Mouse (Mus musculus) right cerebral cortex, postnatal 36 days (tissue): ENCODE measurements around the gene Acsf3.

ENCODE experiments used
- DNase-seq, 2 experiments: peaks; one replicate each; pipeline ENCODE4 v3.0.0; 2022; ENCODE audit warnings: low spot score in 2 of 2, mixed read lengths in 1 of 2

Acsf3 gene

DNA sequence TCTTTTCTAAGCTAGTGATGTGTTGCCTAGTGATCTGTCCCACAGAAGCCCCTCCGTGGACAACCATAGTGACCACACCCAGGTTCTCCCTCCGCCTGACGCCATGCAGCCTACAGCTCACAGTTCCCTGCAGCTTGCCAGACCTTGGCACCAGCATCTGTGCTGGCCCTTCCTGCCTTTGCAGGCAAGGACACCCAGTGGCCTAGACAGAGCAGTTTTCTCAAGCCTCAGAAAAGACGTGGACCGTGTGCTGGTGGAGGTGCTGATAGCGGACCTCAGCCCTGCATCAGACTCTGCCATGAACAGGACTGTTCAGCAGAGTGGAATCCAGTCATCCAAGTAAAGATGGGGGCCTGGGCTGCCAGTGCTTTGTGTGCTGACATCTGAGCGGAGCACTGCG lies 35.1 kb downstream of the Acsf3 start:
- no peak for DNase-seq

- no peak for DNase-seq
Measured at GRCm38 (mm10) chr8:122811870-122812494, 36.7 kb downstream of the Acsf3 start.

GRCm38 (mm10) chr8:122812610-122813250 lies 37.4 kb downstream of the Acsf3 start:
- no peak for DNase-seq

DNA sequence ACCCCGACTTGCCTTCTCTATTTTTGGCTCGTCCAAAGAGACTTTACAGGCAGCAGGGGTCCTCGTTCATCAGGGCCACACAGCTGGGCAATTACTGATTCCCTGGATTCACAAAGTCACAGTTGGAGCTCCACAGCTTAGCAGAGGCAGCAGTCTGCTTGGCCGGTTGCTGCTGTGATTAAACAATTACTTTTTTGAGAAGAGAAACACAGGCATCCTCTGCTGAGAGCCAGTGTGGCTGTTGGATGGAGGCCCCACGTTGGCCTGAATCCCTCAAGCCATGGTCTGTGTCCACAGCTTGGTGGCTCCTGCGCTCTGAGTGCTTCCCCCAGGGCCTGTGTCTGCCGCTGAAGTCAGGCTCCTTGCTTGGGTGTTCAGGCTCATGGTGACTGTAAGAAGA lies 39.3 kb downstream of the Acsf3 start:
- DNase-seq, result no peak

- no peak for DNase-seq
Measured at GRCm38 (mm10) chr8:122816965-122817364, 41.7 kb downstream of the Acsf3 start.

DNA sequence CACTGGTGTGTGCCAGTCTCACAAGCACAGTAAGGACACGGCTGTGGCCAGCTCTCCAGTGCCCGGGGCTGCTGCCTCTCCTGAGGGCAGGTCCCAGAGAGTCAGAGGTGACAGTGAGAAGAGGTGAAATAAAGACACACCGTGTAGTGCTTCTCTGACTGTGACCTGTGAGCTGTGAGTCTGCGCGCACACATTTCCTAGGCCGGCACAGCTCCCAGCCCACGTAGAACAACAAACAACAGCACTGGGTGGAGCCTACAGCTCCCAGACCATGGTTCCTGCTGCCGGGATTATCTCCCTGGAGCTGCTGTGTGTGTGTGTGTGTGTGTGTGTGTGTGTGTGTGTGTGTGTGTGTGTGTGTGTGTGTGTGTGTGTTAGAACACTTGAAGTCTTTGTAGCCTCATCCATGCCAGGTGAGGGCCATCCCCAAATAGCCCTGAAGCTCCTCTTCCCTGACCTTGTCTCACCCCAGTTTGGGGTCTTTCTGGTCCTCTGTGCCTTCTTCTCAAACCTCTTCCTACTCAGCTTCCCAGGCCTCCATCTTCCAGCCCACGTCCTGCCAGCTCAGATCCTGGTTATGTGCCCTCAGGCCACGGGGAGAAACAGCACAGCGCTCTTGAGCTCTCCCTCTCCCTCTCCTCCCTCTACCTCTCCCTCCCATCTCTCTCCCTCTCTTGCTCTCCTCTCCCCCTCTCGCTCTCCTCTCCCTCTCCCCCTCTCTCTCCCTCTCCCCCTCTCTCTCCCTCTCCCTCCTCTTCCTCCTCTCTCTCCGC lies 42.6 kb downstream of the Acsf3 start:
- no peak for DNase-seq

DNA sequence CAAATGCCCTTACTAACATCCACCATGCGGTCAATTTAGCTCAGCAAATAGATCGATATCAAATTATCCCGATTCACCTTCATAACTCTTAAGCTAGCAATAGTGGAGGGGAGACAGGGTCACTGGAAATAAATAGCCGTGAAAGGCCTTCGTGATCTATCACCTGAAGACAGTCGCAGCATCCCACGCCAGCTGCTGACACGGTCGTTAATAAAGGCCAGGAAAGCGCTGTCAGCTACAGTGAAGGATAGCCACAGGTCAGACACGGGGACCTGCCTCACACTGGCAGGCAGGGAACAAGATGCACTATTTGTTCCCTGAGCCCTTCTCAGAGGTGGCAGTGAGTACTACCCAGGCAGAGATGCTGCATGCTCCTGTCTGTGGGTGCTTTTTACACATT lies 44.5 kb downstream of the Acsf3 start:
- DNase-seq, result no peak

DNA sequence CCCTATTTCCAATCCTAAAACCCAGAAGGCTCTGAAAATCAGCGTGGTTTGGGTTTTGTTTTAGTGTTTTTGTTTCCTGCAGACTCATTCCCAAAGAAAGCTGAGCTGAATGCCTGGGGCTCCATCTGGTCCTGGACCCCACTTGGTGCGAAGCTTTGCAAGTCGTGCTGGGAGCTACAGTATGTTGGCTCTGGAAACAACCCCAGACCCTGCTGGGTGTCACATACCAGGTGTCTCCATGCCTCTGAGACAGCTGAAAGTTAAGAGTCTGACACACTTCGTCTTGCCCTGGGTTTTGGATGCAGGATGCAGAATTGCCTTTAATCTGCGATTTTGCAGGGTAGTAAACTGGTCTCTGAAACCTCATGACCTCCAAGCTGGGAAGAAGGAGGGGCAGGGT lies 49.3 kb downstream of the Acsf3 start:
- DNase-seq, result no peak

DNA sequence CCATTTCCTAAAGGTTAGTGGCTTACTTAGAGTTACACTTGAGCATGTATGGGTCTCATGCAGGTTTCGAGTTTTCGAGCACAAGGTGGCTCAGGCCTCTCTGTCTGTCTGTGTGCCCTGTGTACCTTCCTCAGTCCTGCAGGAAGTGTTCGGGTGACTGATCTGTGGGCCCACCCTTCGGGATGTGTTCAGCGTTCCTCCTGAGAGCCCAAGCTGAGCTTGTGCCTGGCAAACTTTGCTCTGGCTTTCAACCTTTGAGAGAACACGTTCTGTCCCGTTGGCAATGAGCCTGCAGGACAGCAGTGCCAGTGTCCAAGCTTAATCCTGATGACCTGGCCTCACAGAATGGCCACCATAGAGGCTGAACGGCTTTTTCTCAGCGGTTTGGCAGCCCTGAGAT lies 49.7 kb downstream of the Acsf3 start:
- no peak for DNase-seq

DNA sequence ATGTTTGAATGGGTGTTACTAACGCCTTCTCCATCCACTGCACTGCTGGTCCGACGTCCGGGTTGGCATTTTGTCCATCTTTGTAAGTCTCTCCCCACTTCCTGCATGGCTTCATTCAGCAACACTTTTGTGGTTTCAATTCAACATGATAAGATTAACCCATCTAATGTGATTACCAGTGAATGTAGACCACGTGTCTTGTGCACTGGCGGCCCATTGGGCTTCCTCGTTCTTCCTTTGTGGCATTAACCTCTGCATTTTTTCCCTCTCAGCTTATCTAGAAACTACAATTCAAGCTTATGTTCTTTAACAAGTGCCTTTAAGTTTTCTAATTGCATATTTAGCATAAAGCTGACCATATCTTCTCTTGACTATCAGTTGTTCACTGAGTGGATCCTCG lies 50.1 kb downstream of the Acsf3 start:
- no peak for DNase-seq

DNA sequence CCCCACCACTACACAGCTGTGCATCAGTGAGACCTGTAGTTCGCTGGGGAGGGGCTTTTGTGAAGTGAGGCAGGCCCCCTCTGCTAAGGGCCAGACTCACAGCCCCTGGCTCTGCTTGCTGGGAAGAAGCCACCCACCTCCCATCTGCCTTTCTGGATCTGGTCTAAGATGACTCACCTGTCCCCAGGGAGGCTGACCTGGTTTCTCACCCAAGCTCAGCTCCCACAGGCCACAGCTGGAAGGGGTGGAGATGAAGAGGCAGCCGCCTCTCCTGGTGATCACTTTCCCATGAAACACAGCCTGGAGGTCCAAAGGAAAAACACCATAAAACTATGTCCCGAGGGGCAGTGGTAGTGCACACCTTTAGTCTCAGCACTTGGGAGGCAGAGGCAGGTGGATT lies 54.1 kb downstream of the Acsf3 start:
- no peak for DNase-seq

DNA sequence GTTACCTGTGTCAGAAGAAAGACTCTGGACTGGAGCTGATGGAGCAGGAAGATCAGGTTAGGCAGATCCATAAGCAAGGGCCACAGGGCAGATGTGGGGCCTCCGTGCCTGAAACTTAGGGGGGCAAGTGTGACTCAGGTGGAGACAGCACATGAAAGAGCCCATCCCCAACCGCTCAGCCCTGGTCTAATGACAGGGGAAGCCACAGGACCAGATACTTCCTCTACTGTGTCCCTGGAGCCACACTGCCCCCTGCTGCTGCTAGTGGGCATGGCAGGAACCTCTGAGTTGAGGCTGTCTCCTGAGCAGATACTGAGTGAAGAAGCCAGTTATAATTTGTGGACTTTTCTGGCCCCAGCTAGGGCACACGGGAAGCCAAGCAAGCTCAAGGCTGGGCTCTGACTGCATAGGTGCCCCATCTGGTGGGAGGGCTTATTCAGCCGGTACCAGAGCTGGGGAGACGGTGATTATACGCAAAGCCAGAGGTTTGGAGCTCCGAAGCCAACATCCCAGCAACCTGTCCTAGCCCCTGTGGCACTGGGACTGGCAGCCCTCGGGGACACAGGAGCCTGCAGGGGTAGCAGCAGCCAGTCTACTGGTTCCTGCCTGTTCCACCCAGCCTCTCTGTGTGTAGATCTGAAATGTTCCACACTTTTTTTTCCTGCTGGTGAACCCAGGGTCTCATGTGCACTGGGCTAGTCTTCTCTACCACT lies 55.2 kb downstream of the Acsf3 start:
- DNase-seq, result peak; percentile 78 to 87

DNA sequence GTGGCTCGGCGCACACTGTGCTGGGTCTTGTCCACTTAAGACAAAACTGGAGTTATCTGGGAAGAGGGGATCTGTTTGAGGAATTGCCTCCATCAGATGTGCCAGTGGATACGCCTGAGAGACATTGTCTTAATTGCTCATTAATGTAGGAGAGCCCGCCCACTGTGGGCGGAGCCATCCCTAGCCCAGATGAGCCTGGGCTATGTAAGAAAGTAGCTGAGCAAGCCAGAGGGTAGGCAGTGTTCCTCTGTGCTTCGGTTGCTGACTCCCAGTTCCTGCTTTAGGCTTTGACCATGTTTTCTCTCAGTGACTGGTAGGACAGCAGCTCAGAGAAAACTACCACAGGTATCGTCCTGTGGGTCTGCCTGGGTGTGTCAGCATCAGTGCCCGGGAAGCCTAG lies 59.1 kb downstream of the Acsf3 start:
- no peak for DNase-seq

DNA sequence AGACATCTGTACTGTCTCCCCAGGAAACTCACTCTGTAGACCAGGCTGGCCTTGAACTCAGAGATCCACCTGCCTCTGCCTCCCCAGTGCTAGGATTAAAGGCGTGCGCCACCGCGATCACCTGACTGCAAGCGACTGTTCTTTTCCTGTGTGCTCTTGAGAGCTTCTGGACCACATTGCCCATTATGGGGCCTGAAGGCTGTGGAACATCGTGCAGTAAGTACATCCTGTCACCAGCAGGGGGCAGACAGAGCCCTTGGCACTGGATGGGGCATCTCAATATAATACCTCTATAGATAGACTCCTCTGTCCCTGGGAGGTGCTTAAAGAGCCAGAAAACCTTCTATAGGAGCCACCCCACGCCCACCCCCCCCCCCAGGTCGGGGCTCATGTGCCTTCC lies 59.7 kb downstream of the Acsf3 start:
- peak; percentile 44 to 54 for DNase-seq

GRCm38 (mm10) chr8:122836199-122836598 lies 60.9 kb downstream of the Acsf3 start:
- no peak for DNase-seq

GRCm38 (mm10) chr8:122836696-122837095 lies 61.4 kb downstream of the Acsf3 start:
- no peak for DNase-seq

DNA sequence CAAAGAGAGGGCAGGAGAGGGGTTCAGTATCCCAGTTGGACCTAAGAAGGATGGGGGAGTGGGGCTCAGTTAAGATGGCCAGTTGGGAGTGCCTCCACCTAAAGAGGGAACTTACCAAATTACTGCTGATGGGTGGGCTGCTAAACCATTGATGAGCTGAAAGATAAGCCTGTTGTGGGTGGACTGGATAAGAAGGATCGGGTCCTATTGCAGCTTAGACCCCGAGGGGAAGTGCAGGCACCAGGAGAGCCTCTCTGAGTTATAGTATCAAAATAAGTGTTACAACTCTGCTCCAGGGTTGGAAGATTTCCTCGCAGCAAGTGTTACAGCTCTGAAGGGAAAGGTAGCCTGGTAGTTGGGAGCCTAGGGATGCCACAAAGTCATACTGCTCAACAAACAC lies 68.9 kb downstream of the Acsf3 start:
- no peak for DNase-seq

DNA sequence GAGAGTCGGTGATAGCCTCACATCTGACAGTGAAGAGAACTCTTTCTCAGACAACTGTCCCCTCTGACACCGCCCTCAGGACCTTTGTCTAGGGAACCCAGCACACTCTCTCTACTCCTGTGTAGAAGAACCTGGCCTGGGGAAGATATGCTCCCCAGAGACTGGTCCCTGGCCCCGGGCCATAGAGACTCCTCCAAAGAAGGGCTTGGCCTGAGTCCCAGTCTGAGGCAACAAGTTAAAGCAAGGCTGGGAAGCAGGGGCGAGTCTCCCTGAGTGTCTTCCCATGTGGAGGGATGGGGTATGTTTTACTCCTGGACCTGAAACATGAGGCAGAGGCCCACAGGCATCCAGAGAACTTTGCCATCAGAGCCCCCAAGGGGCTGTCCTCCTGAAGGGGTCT lies 70.4 kb downstream of the Acsf3 start:
- no peak for DNase-seq

DNA sequence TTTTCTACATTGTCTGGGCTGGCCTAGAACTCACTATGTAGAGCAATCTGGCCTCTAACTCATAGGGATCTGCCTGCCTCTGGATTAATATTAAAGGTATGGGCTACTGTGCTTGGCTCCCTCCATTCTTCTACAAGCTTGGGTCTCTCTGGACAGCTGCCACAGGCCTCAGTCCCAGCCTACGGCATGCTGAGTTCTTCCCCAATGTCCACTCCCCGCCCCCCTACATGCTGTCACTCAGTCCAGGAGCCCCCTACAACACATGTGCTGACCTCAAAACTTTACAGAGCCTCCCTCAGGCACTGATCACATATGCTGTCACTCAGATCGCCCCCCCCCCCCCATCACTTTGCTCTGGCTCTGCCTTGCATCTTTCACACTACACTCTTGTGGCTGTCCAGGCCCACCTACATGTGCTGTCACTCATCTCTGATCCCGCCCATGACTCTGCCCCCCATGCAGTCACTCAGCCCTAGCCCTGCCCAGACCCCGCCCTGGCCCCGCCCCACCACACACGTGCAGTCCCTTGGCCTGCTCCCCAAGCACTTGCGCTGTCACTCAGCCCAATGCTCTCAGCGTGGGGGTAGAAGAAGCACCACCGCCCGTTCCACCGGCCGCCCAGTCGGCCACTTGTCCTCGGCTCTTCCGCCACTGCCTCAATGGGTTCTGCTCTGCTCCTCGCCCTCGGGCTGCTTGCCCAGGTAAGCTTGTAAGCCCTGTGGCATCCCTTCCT lies 72.7 kb downstream of the Acsf3 start, which contains the start of gene Cdh15:
Cdh15 (plus strand) TSS at position 138 of the 733 bp plus-strand sequence.
- no peak for DNase-seq

DNA sequence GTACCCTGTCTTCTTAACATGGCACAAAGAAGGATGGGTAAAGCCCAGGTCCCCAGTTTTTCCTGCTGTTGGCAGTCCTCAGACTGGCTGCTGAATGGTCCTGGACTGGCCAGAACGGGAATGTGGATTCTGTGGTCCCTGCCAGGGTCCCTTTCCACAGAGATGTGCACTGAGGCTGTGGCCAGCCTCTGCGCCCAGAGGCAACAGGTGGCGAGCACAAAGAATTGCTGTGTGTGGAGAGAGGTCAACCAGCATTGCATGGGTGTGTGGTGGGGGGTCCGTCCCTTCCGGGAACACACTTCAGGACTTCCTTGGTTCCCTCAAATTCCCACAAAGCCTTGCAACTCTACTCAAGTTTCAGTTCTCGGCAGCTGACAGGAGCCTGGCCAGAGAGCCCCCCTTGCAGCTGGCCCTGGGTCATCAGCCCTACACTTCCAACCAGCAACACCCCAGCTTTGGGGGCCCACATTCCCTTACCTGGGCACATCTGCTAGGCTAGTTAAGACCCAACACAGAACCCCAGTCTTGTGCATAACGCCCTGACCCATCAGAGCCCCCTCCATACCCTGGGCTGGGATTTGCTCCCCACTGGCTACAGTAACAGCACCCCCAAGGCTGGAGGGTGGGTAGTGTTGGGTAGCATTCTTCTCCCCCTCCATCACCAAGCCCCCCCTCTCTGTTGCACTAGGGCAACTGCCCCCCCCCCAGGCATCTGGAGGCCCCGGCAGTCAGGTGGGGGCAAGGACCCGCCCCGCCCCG lies 74.0 kb downstream of the Acsf3 start:
- no peak for DNase-seq
